Mouse (Mus musculus): ENCODE data around the gene Ppp1r9a. TPM values are rescaled to one million over a fixed set of nuclear protein-coding genes. Genes with fewer than 3 reads are reported as not detected.

The Ppp1r9a gene
- polyA plus RNA-seq, 1 experiment, result 38.1 TPM

- H3K27me3 ChIP-seq (ENCODE audit: control insufficient read depth, insufficient read depth, low read length, poor library complexity, severe bottlenecking), result no peaks in the 10 kb centered on the region
- peaks cover 1% of the 10 kb centered on the region for H3K4me1 ChIP-seq (ENCODE audit: control insufficient read depth, insufficient read depth, low read length)
- H3K9me3 ChIP-seq (replicated peaks; ENCODE audit: control insufficient read depth, insufficient read depth, low read length, poor library complexity, severe bottlenecking), result no peaks in the 10 kb centered on the region
- H3K4me3 ChIP-seq (ENCODE audit: low read depth, low read length), result no peak overlapping the region
- no peak overlapping the region for H3K9ac ChIP-seq (ENCODE audit: low read depth, poor library complexity, severe bottlenecking)
- no peak for TF ChIP-seq POLR2A (IDR thresholded peaks at IDR 0.05; ENCODE audit: insufficient read depth, low read length)
- no peak for TF ChIP-seq EP300 (IDR thresholded peaks at IDR 0.05; ENCODE audit: insufficient read depth, low read depth, low read length)
- H3K27ac ChIP-seq (ENCODE audit: insufficient read depth, low read length), result no peak overlapping the region
- no peaks in the 10 kb centered on the region for H3K36me3 ChIP-seq (ENCODE audit: control insufficient read depth, insufficient read depth, low read length, poor library complexity, severe bottlenecking)
Observed at GRCm38 (mm10) chr6:4967236-4967635, 64.5 kb downstream of the Ppp1r9a start.

GRCm38 (mm10) chr6:4971229-4971628, 68.5 kb downstream of the Ppp1r9a start:
- Histone ChIP-seq H3K4me3 (ENCODE audit: low read depth, low read length) (no peak overlapping the region), H3K27me3 (ENCODE audit: control insufficient read depth, insufficient read depth, low read length, poor library complexity, severe bottlenecking) (no peaks in the 10 kb centered on the region), H3K4me1 (ENCODE audit: control insufficient read depth, insufficient read depth, low read length) (peaks cover 1% of the 10 kb centered on the region), H3K9ac (ENCODE audit: low read depth, poor library complexity, severe bottlenecking) (no peak overlapping the region), H3K9me3 (replicated peaks; ENCODE audit: control insufficient read depth, insufficient read depth, low read length, poor library complexity, severe bottlenecking) (no peaks in the 10 kb centered on the region), H3K27ac (ENCODE audit: insufficient read depth, low read length) (no peak overlapping the region), H3K36me3 (ENCODE audit: control insufficient read depth, insufficient read depth, low read length, poor library complexity, severe bottlenecking) (no peaks in the 10 kb centered on the region)
- no peak for TF ChIP-seq CTCF (IDR thresholded peaks at IDR 0.05; ENCODE audit: low read depth, low read length)
- TF ChIP-seq EP300 (IDR thresholded peaks at IDR 0.05; ENCODE audit: insufficient read depth, low read depth, low read length), result no peak
- no peak for TF ChIP-seq POLR2A (IDR thresholded peaks at IDR 0.05; ENCODE audit: insufficient read depth, low read length)

GRCm38 (mm10) chr6:4972808-4973207, 70.1 kb downstream of the Ppp1r9a start:
- Histone ChIP-seq H3K36me3 (ENCODE audit: control insufficient read depth, insufficient read depth, low read length, poor library complexity, severe bottlenecking) (no peaks in the 10 kb centered on the region), H3K27ac (ENCODE audit: insufficient read depth, low read length) (no peak overlapping the region), H3K4me3 (ENCODE audit: low read depth, low read length) (no peak overlapping the region), H3K9me3 (replicated peaks; ENCODE audit: control insufficient read depth, insufficient read depth, low read length, poor library complexity, severe bottlenecking) (no peaks in the 10 kb centered on the region), H3K9ac (ENCODE audit: low read depth, poor library complexity, severe bottlenecking) (no peak overlapping the region), H3K4me1 (ENCODE audit: control insufficient read depth, insufficient read depth, low read length) (peaks cover 4% of the 10 kb centered on the region), H3K27me3 (ENCODE audit: control insufficient read depth, insufficient read depth, low read length, poor library complexity, severe bottlenecking) (no peaks in the 10 kb centered on the region)
- TF ChIP-seq EP300 (IDR thresholded peaks at IDR 0.05; ENCODE audit: insufficient read depth, low read depth, low read length), result no peak

GRCm38 (mm10) chr6:4973337-4973736, 70.6 kb downstream of the Ppp1r9a start:
- Histone ChIP-seq H3K27ac (ENCODE audit: insufficient read depth, low read length) (no peak overlapping the region), H3K9me3 (replicated peaks; ENCODE audit: control insufficient read depth, insufficient read depth, low read length, poor library complexity, severe bottlenecking) (no peaks in the 10 kb centered on the region), H3K9ac (ENCODE audit: low read depth, poor library complexity, severe bottlenecking) (no peak overlapping the region), H3K36me3 (ENCODE audit: control insufficient read depth, insufficient read depth, low read length, poor library complexity, severe bottlenecking) (no peaks in the 10 kb centered on the region), H3K27me3 (ENCODE audit: control insufficient read depth, insufficient read depth, low read length, poor library complexity, severe bottlenecking) (no peaks in the 10 kb centered on the region), H3K4me1 (ENCODE audit: control insufficient read depth, insufficient read depth, low read length) (peaks cover 4% of the 10 kb centered on the region), H3K4me3 (ENCODE audit: low read depth, low read length) (no peak overlapping the region)
- TF ChIP-seq EP300 (IDR thresholded peaks at IDR 0.05; ENCODE audit: insufficient read depth, low read depth, low read length) (no peak), CTCF (IDR thresholded peaks at IDR 0.05; ENCODE audit: low read depth, low read length) (no peak), POLR2A (IDR thresholded peaks at IDR 0.05; ENCODE audit: insufficient read depth, low read length) (no peak)

- H3K9ac ChIP-seq (ENCODE audit: low read depth, poor library complexity, severe bottlenecking), result no peak overlapping the region
- H3K27me3 ChIP-seq (ENCODE audit: control insufficient read depth, insufficient read depth, low read length, poor library complexity, severe bottlenecking), result no peaks in the 10 kb centered on the region
- peak overlapping the region; percentile 12; the same call in 1 of the 2 replicates for H3K27ac ChIP-seq (ENCODE audit: insufficient read depth, low read length)
- no peaks in the 10 kb centered on the region for H3K36me3 ChIP-seq (ENCODE audit: control insufficient read depth, insufficient read depth, low read length, poor library complexity, severe bottlenecking)
- TF ChIP-seq EP300 (IDR thresholded peaks at IDR 0.05; ENCODE audit: insufficient read depth, low read depth, low read length) (no peak), POLR2A (IDR thresholded peaks at IDR 0.05; ENCODE audit: insufficient read depth, low read length) (no peak), CTCF (IDR thresholded peaks at IDR 0.05; ENCODE audit: low read depth, low read length) (no peak)
- H3K9me3 ChIP-seq (replicated peaks; ENCODE audit: control insufficient read depth, insufficient read depth, low read length, poor library complexity, severe bottlenecking), result no peaks in the 10 kb centered on the region
- peaks cover 3% of the 10 kb centered on the region for H3K4me1 ChIP-seq (ENCODE audit: control insufficient read depth, insufficient read depth, low read length)
- no peak overlapping the region for H3K4me3 ChIP-seq (ENCODE audit: low read depth, low read length)
Observed at GRCm38 (mm10) chr6:4977515-4977914, 74.8 kb downstream of the Ppp1r9a start.

- H3K27ac ChIP-seq (ENCODE audit: insufficient read depth, low read length), result no peak overlapping the region
- TF ChIP-seq POLR2A (IDR thresholded peaks at IDR 0.05; ENCODE audit: insufficient read depth, low read length), result no peak
- no peak overlapping the region for H3K9ac ChIP-seq (ENCODE audit: low read depth, poor library complexity, severe bottlenecking)
- no peak overlapping the region for H3K4me3 ChIP-seq (ENCODE audit: low read depth, low read length)
- no peaks in the 10 kb centered on the region for H3K9me3 ChIP-seq (replicated peaks; ENCODE audit: control insufficient read depth, insufficient read depth, low read length, poor library complexity, severe bottlenecking)
- H3K4me1 ChIP-seq (ENCODE audit: control insufficient read depth, insufficient read depth, low read length), result peaks cover 3% of the 10 kb centered on the region
- H3K27me3 ChIP-seq (ENCODE audit: control insufficient read depth, insufficient read depth, low read length, poor library complexity, severe bottlenecking), result no peaks in the 10 kb centered on the region
- H3K36me3 ChIP-seq (ENCODE audit: control insufficient read depth, insufficient read depth, low read length, poor library complexity, severe bottlenecking), result no peaks in the 10 kb centered on the region
Observed at GRCm38 (mm10) chr6:4978249-4978648, 75.5 kb downstream of the Ppp1r9a start.

Data from ES-Bruce4 (cell line).